Mouse (Mus musculus) lung, postnatal 4 days (tissue): ENCODE data around the gene Tex30.
"Not testable (repeated sequence)": the region's sequence is repeated elsewhere in the genome, so short reads cannot be mapped to it uniquely, and the experiment has no call there.

Experiments used
- DNase-seq, 2 experiments: peaks; one replicate each; pipeline ENCODE4 v3.0.0; 2021

Gene Tex30

GRCm38 (mm10) chr1:44102259-44102717 lies at the start of gene Tex30:
Gene Tex30, minus strand, starts transcription at chr1:44102441.
- peak; percentile 95 to 97 for DNase-seq

- DNase-seq = no peak
Observed at GRCm38 (mm10) chr1:44148706-44149105, 46.5 kb upstream of the Tex30 start.

GRCm38 (mm10) chr1:44147563-44148381 lies 45.5 kb upstream of the Tex30 start, which contains the start of gene Ercc5:
Gene Ercc5, plus strand, starts transcription at chr1:44147744.
- peak; percentile 87 to 90 for DNase-seq

GRCm38 (mm10) chr1:44142747-44143146 lies 40.5 kb upstream of the Tex30 start:
- DNase-seq = no peak

GRCm38 (mm10) chr1:44140232-44140631 lies 38.0 kb upstream of the Tex30 start:
- DNase-seq = no peak

- DNase-seq = no peak
Observed at GRCm38 (mm10) chr1:44129929-44130581, 27.8 kb upstream of the Tex30 start.

DNA sequence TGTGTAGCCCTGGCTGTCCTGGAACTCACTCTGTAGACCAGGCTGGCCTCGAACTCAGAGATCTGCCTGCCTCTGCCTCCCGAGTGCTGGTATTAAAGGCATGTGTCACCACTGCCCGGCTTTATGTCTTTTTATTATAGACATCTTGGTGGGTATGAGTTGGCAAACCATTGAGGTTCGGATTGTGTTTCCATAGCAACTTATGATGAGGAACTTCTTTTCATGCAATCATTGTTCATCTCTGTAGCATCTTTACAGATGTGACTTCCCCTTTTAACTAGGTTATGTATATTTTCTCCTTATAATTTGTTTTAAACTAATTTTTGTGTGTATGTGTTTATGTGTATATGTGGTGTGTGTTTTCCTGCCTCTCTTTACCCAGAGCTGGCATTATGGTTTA lies 23.3 kb upstream of the Tex30 start:
- no peak for DNase-seq

GRCm38 (mm10) chr1:44122256-44122655 lies 20.0 kb upstream of the Tex30 start:
- no peak for DNase-seq

GRCm38 (mm10) chr1:44120074-44120406 lies 17.8 kb upstream of the Tex30 start:
- DNase-seq = no peak

GRCm38 (mm10) chr1:44119201-44120073 lies 17.2 kb upstream of the Tex30 start:
- peak; percentile 89 to 92 for DNase-seq

GRCm38 (mm10) chr1:44118239-44119054 lies 16.2 kb upstream of the Tex30 start, which contains the start of the genes Kdelc1 and Bivm:
Gene Kdelc1, minus strand, starts transcription at chr1:44118808.
Gene Bivm, plus strand, starts transcription at chr1:44118957.
- DNase-seq = peak; percentile 90 to 94

DNA sequence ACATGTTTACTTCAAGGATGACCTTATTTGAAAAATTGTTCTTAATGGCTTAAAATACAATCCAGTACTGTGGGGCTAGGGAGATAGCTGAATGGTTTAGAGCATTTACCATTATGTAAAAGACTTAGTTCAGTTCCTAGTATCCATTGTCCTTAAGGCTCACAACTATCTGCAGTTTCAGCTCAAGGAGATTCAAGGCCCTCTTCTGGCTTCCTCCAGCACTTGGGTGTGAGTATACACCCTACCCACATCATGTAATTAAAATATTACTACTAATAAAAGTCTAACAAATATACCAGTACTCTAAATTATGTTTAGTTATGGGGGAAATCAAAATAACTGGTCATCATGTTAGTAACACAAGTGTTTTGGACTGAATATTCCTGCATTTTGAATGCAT lies 15.3 kb upstream of the Tex30 start:
- no peak for DNase-seq

DNA sequence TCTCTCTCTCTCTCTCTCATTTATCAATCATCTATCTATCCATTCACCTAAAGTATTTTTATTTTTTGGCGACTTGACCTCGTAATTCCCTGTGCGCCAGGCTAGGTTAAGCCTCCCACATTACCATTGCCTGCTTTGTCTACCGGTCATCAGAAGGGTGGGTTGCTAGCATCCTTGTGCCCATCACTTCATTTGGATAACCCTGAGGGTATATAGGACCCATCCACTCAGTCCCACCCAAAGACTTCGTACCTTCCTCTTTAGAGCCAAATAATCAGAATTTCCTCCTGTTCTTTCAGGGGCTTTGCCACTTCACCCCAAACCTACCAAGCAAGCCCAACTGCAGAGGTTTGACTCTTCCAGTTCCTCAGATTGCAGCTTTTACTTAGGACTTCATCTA lies 698 bp upstream of the Tex30 start:
- no peak for DNase-seq

- DNase-seq = peak; percentile 26 to 43
Observed at GRCm38 (mm10) chr1:44101448-44102225, 604 bp downstream of the Tex30 start.

DNA sequence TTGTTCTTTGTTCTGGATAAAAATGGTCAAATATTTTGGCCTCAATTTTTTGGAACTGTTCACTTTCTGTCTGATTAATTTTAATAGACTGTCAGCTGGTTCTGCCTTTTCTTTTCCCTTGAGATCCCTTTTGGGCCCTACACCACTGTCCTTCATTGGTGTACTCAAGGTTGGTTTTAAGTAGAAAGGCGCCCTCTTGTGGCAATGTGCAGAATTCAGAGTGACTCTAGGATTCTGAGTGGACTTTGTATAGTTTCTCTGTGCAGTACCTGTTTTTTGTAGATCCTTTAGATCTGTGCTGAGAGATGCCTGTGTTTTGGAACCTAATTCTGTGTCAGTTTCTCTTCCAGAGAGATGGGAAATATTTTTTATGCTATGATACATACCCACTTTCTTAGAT lies 37.6 kb downstream of the Tex30 start:
- peak in 1 of 2 experiments; percentile 64 for DNase-seq

DNA sequence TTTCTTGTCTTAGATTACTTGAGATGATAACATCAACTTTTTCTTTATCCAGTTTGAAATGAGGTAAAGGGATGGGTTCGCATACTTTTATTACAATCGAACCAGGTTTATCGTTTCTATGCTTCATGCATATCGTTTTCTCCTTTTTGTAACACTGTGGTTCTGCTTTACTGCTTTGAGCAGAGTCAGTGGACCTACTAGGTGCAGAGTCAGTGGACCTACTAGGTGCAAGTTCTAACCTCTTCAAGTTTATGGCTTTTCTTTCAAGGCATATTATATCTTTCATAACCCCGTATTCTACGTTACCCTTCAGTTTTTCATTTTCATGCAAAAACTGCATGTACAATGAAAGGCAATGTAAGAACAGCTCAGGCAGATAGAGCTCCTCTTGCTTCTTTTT lies 38.8 kb downstream of the Tex30 start:
- DNase-seq = no peak

DNA sequence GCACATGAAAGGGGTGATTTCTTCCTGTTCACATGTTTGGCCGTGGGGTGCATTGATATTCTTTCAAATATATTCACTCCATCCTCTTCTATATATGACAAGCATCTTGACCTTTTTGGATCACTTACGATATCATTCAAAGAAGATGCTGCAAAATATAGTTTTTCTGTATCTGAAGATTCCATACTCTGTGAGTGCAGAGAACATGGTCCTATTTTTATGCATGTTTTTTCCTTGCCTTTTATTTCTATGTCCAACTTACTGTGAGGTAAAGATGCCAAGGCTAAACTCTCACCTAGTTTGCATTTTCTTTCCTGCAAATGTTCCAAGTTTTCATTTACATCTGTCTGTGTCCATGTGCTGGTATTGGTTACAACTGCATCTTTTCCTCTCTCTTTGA lies 40.4 kb downstream of the Tex30 start, which contains the start of gene Gm8251:
Gm8251 (minus strand) TSS at position 101 of the 400 bp plus-strand sequence.
- no peak for DNase-seq

- no peak for DNase-seq
Observed at GRCm38 (mm10) chr1:44057805-44058204, 44.4 kb downstream of the Tex30 start.

- DNase-seq = peak; percentile 28 to 57
Observed at GRCm38 (mm10) chr1:44046556-44046955, 55.7 kb downstream of the Tex30 start.

DNA sequence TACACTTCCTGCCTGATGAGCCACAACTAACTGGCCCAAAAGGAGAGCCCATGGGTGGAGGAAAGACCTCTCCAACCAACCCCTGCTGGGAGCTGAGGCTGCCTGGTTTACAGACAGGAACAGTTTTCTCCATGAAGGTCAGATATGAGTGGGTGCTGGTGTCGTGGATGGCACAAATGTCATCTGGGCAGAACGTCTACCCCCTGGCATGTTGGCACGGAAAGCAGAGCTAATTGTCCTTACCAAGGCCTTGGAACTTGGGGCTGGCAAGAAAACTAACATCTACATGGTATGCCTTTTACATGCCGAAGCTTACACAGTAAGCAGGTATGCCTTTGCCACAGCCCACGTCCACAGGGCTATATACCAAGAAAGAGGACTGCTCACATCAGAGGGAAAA lies 56.6 kb downstream of the Tex30 start:
- DNase-seq = not testable (repeated sequence)

DNA sequence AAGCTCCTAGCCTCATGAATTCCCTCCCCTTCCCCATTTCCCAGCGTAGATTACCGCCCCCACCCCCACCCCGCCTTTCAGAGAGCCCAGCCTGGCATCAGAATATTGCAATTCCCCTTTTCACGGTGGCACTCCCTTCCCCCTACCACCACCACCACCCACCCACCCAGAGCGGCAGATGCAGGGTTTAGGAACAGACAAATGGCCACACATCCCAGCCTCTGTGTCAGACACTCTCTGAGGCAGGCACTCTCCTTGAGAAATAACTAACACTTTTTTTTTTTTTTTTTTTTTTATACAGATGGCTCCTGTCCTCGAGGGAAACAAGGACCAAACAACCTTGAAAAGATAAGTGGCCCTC lies 59.7 kb downstream of the Tex30 start:
- DNase-seq = no peak
